Mouse (Mus musculus) left cerebral cortex, adult 8-10 months (tissue): ENCODE data around the gene Pif1. TPM values are rescaled to one million over a fixed set of nuclear protein-coding genes. Genes with fewer than 3 reads are reported as not detected.

Experiments used
- DNase-seq, 2 experiments: peaks; one replicate each; pipeline ENCODE4 v3.0.0; 2022; ENCODE audit warnings: low spot score in 2 of 2
- total RNA-seq, 4 experiments: library from RNA; stranded (reverse); gene quantifications; 2 replicates each; pipeline ENCODE4 v1.2.4; 2022

Gene Pif1
- total RNA-seq, 4 experiments from 2014 or later, result 0.18 to 0.63 (median 0.26) TPM

DNA sequence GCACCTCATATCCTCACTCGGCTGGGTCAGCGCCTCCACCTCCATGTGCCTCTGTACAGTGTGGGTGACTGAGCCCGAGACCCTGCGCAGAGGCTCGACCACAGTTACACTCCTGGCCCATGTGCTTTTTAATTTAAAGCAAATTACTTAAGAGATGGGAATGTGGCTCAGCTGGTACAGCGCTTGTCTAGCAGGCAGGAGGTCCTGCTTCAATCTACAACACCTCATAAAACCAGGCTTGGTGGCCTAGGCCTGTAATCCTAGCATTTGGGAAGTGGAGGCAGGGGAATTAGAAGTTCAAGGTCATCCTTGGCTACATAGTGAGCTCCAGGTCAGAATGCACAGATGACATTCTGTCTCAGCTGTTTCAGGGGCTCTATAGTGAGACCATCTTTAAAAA is 28.2 kb upstream of the Pif1 start:
- no peak for DNase-seq

GRCm38 (mm10) chr9:65561016-65561415 is 25.9 kb upstream of the Pif1 start:
- DNase-seq, result peak in 1 of 2 experiments; percentile 56

DNA sequence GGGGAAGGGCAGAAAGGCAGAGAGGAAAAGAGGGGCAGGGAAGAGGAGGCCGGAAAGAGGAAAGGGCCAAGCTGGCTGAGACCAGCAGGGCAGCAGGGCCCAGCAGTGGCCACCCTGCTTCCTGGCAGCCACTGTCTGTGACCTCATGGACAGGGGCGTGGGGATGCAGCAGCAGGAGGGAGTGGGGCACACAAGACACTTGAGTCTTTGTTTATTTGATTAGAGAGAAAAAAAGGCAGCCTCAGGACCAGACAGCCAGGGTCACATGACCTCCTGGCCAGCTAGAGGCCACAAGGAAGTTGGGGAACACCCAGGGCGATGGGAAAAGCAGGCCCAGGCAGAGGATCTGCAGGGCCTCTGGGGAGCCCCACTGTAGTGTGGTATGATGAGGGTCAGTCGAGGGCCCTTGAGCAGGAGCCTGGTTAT is 24.9 kb upstream of the Pif1 start:
- peak in 1 of 2 experiments; percentile 80 for DNase-seq

GRCm38 (mm10) chr9:65563073-65563472 is 23.9 kb upstream of the Pif1 start:
- DNase-seq, result no peak

GRCm38 (mm10) chr9:65564698-65565097 is 22.3 kb upstream of the Pif1 start:
- DNase-seq, result no peak

DNA sequence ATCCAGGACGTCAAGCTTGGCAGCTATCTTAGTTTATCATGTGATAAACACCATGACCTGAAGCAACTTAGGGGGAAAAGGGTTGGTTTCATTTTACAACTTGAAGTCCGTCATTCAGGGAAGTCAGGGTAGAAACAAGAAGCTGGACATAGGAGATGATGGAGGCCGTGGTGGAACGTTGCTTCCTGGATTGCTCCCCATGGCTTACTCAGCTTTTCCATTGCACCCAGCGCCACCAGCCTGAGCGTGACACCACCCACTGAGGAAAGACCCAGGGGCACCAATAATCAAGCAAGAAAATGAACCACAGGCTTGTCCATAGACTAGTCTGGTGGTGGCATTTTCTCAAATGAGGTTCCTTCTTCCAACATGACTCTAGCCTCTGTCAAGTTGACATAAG is 18.2 kb upstream of the Pif1 start:
- DNase-seq, result no peak

GRCm38 (mm10) chr9:65569491-65569971 is 17.4 kb upstream of the Pif1 start:
- no peak for DNase-seq

GRCm38 (mm10) chr9:65572837-65573236 is 14.1 kb upstream of the Pif1 start:
- DNase-seq, result no peak

- DNase-seq, result no peak
Observed at GRCm38 (mm10) chr9:65574513-65575392, 12.2 kb upstream of the Pif1 start.

- DNase-seq, result no peak
Observed at GRCm38 (mm10) chr9:65575393-65576196, 11.4 kb upstream of the Pif1 start.

GRCm38 (mm10) chr9:65576861-65577510 is 10.0 kb upstream of the Pif1 start:
- peak in 1 of 2 experiments; percentile 60 for DNase-seq

DNA sequence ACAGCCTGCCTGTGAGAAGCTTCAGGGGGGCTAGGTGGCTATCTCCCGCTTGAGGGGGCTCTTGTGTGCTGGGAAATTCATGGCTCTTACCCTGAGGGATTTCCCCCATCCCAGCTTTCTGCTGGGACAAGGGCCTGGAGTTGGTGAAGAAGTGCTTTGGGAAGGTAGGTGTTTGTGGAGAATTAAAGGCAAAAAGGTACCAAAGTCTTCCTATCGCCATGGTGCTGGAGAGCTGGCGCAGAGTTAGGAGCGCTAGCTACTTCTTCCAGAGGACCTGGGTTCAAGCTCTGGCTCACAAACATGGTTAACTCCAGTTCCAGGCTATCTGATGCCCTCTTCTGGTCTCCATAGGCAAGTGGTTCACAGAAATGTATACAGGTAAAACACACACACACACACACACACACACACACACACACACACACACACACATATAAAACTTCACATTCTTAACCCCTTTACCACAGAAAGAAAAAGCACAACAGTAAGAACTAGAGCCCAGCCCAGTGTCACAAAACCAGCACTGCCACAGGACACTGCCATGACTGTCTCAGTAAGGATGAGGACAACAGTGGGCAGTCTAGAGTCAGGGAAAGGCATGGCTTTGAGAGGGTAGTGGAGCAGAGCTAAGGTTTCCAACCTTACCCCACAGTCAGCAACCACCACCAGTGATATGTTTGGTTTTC is 9.3 kb upstream of the Pif1 start:
- no peak for DNase-seq

- no peak for DNase-seq
Observed at GRCm38 (mm10) chr9:65578801-65579249, 8.1 kb upstream of the Pif1 start.

- DNase-seq, result peak in 1 of 2 experiments; percentile 83
Observed at GRCm38 (mm10) chr9:65579781-65580371, 7.1 kb upstream of the Pif1 start, which contains the start of gene Plekho2. Plekho2 (minus strand) TSS chr9:65580040.

DNA sequence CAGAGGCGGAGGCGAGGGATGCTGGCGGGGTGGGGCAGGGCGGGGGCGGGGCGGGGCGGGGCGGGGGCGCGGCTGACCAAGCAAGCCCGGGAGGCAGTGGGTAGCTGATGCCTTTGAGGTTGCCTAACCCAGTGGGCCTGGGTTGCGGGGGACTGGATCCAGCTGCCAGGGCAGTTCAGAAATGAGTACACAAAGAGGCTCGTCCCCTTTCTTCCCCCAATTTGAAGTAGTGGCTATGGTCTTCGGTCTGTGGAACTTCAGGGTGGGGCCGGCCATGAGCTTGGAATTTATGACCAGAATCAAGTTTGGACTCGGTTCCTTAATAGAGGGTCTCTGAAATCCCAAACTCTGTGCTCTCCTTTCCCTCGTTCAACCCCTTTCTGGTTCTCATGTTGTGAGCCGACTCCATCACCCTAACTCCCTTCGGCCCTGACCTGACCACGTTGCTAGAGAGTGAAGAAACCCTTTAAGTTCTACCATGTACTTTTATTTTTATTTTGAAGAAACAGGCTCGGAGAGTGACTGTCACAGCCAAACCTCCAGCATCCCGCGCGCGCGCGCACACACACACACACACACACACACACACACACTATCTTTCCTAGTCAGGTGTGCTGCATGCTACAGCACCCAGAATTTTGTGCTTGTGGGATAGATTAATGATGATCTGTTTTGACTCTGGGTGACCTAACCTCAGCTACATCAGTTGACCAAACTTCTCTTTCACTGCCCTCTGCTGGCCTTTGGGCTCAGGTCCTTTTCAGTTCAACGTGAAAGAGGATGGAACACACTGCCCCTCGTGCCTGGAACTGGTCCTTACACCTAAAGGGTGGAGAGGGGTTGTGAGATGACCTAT is 6.3 kb upstream of the Pif1 start:
- peak in 1 of 2 experiments; percentile 35 for DNase-seq

- DNase-seq, result no peak
Observed at GRCm38 (mm10) chr9:65583045-65583444, 3.9 kb upstream of the Pif1 start.

- no peak for DNase-seq
Observed at GRCm38 (mm10) chr9:65587270-65587572, 261 bp downstream of the Pif1 start.

DNA sequence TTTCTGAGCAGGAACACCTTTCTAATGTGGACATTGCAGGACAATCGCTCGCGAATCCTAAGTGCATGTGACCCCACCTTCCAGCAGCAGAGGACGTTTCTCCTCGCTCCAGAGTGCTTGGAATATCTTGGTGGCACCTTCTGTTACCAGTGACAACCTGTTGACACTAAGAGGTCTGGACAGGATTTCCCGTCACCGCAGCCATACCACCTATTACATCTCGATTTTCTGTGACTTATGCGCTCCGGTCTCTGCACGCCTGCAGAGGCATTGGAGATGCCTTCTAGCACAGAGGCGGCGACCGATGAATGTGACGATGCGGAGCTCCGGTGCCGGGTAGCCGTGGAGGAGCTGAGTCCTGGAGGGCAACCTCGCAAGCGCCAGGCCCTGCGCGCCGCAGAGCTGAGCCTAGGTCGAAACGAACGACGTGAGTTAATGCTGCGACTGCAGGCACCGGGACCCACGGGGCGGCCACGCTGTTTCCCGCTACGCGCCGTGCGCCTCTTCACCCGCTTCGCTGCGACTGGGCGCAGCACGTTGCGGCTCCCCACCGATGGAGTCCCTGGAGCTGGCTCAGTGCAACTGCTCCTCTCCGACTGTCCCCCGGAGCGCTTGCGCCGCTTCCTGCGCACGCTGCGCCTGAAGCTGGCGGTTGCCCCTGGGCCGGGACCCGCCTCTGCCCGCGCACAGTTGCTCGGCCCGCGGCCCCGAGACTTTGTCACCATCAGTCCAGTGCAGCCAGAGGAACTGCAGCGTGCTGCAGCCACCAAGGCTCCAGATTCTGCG is 806 bp downstream of the Pif1 start:
- no peak for DNase-seq

GRCm38 (mm10) chr9:65589091-65589490 is 2.1 kb downstream of the Pif1 start:
- no peak for DNase-seq
